Mouse (Mus musculus) forebrain, embryonic 16.5 days (tissue): ENCODE measurements around the gene Pdp2. TPM values are rescaled to one million over a fixed set of nuclear protein-coding genes. Genes with fewer than 3 reads are reported as not detected.
A peak's percentile ranks its signal among the peaks of the same experiment; 100 is the strongest.

Experiments used
- ATAC-seq: fragments of 200-750 bp; cut with Nextera tagmentation; 2 replicates; pipeline ENCODE4 v1.8.0; 2017; ENCODE audit warnings: mild to moderate bottlenecking, moderate library complexity
- H3K27ac ChIP-seq: fragments of 300-500 bp; sonication (generic); 2 replicates; pipeline ENCODE4 v1.5.1; 2014; ENCODE audit warnings: low read length, control low read depth
- H3K27me3 ChIP-seq: fragments of 300-500 bp; sonication (generic); replicated peaks from 2 replicates; pipeline ENCODE4 v1.6.1; 2014; ENCODE audit warnings: low read length; ENCODE audit not compliant: control insufficient read depth, insufficient read depth
- H3K36me3 ChIP-seq: fragments of 300-500 bp; sonication (generic); 2 replicates; pipeline ENCODE4 v1.6.1; 2014; ENCODE audit not compliant: control insufficient read depth, insufficient read depth
- H3K4me1 ChIP-seq: fragments of 300-500 bp; sonication (generic); replicated peaks from 2 replicates; pipeline ENCODE4 v1.6.1; 2014; ENCODE audit warnings: low read length; ENCODE audit not compliant: control insufficient read depth, insufficient read depth
- H3K4me2 ChIP-seq: fragments of 300-500 bp; sonication (generic); 2 replicates; pipeline ENCODE4 v1.6.1; 2014; ENCODE audit warnings: mild to moderate bottlenecking, low read length, control low read depth
- H3K4me3 ChIP-seq: fragments of 300-500 bp; sonication (generic); replicated peaks from 2 replicates; pipeline ENCODE4 v1.5.1; 2014; ENCODE audit warnings: mild to moderate bottlenecking, low read length, control low read depth
- H3K9ac ChIP-seq: fragments of 300-500 bp; sonication (generic); replicated peaks from 2 replicates; pipeline ENCODE4 v1.6.1; 2014; ENCODE audit warnings: low read depth, low read length, control low read depth
- H3K9me3 ChIP-seq: fragments of 300-500 bp; sonication (generic); 2 replicates; pipeline ENCODE4 v1.6.1; 2016; ENCODE audit warnings: low read length; ENCODE audit not compliant: control insufficient read depth
- WGBS: fragments of 180-500 bp; shearing (Covaris S2); extraction: QIAGEN DNeasy Blood & Tissue Kit; methylation state at CpG from one replicate; pipeline ENCODE4 v1.1.7; 2014; 5-methylcytosine and 5-hydroxymethylcytosine counted together
- polyA plus RNA-seq: library from polyadenylated mRNA; unstranded; fragments of >200 nt; fragmentation: Nextera tagmentation; extraction: Ambion mirVana; gene quantifications from 2 replicates; pipeline ENCODE4 v1.2.1, GENCODE M21; 2015

Pdp2 gene
- 18.4 TPM in 2 replicates for polyA plus RNA-seq

DNA sequence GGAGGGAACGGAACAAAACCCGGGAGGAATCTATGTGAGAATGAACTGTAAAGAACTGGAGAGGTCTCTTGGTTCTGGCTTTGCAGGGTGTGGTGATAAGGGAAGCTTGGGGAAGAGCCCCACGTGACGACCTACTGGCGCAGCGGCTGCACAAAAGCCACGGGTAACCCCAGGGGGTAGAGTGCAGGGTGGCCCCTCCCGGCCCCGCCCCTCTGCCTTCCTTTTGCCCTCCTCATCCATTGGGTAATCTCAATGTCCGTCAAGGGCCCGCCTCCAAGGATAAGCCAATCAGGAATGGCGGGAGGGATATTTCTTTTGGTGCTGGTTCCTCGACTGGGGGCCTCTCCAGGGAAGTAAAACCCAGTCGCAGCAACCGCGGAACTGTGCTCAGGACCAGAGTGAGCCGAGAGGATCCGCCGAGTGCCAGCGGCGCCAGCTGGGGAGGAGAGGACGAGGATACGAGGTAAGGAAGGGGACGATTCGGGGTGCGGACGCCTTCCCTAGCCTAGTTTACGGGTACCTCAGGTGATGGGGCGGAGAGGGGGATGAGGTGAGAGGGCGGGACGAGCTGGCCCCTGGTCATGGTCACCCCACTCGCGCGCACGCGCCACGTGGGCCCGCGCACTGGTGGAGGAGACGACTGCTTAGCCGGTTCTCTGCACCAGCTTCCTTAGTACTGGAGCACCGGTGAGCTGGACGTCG is at the start of gene Pdp2:
TSS of gene Pdp2 (plus strand) at position 319 of the 702 bp plus-strand sequence.
- Histone ChIP-seq H3K4me1 (peaks cover 10% of the 10 kb centered on the region), H3K9ac (peak within 1 kb of the TSS; percentile 81), H3K27me3 (no peaks in the 10 kb centered on the region), H3K4me3 (peak within 1 kb of the TSS; percentile 82), H3K36me3 (peaks cover 10% of the 10 kb centered on the region; the same call in 1 of the 2 replicates), H3K4me2 (peak within 1 kb of the TSS; percentile 79), H3K9me3 (no peaks in the 10 kb centered on the region), H3K27ac (peak within 1 kb of the TSS; percentile 86)
- ATAC-seq = peak; percentile 99
- WGBS = under 1% methylated on average over 44 of the region's 44 CpGs

DNA sequence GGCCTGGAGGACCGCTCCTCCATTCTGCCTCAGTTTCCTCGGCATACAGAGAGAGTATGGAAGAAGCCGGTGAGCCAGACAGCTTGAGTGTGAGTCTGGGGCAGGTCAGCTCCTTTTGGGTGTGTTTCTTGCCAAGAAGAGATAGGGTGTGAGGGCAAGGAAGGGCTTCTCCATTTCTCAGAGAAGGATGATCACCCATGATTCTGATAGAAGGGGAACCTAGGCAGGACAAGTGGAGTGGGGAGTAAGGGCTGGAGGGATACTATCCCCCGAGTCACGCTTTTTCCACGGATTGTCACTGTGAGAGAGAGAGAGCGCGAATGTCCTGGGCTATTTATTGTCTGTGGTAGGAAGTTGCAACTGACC is 49.8 kb upstream of the Pdp2 start:
- ATAC-seq = no peak
- Histone ChIP-seq H3K4me1 (peaks cover 16% of the 10 kb centered on the region), H3K27ac (no peak overlapping the region), H3K9ac (peak overlapping the region; percentile 51), H3K4me2 (peak overlapping the region; percentile 94), H3K27me3 (peaks cover 39% of the 10 kb centered on the region), H3K36me3 (no peaks in the 10 kb centered on the region), H3K9me3 (no peaks in the 10 kb centered on the region), H3K4me3 (peak overlapping the region; percentile 53)
- 5% methylated on average over 8 of the region's 8 CpGs for whole genome bisulfite sequencing

DNA sequence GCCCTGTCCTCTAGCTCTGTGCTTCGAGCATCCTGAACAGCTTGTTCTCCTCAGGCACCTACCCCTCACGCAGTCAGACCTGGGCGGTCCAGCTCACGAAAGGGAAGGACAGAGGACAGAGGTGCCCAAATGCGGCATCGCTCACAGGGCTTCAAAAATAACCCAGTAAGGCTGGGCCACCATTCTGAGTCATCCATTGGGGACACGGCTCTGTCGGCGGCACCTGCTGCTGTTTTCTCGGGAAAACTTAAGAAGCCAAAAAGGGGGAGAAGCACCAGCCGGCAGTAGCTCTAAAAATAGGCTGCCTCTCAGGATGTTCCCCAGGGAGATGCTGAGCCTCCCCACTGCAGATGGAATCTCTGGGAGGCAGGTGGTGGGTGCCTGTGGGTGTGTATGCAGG is 49.1 kb upstream of the Pdp2 start:
- H3K27me3 ChIP-seq = peaks cover 39% of the 10 kb centered on the region
- 7% methylated on average over 11 of the region's 11 CpGs for WGBS
- peaks cover 16% of the 10 kb centered on the region for H3K4me1 ChIP-seq
- H3K9me3 ChIP-seq = no peaks in the 10 kb centered on the region
- no peak for ATAC-seq
- no peak overlapping the region for H3K4me3 ChIP-seq
- no peaks in the 10 kb centered on the region for H3K36me3 ChIP-seq
- no peak overlapping the region for H3K27ac ChIP-seq
- H3K4me2 ChIP-seq = no peak overlapping the region
- H3K9ac ChIP-seq = 0 out of 2 replicates have a peak overlapping the region, but pooled peaks have one; percentile 5

DNA sequence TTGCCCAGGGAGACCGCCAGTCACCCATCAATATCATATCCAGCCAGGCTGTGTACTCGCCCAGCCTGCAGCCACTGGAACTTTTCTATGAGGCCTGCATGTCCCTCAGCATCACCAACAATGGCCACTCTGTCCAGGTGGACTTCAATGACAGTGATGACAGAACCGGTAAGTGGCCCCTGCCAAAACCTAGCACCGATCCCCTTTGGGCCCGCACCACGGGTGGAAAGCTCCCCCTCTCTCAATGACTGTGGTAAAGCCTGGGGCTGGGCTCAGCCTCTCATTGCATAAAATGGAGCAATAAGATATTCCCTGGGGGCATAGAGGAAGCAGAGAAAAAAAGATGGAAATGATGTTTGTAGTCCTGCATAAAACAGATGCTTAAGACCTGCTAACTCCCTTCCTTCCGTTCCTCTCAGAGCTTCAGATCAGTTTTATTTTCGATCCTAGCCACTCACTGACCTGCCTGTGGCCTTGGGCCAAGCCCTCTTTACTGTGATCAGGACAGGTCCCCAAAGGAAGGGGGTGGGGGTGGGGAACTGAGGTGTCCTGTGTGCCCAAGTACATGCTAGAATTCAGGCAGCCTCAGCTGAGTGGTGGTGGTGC is 47.7 kb upstream of the Pdp2 start:
- 82% methylated on average over 8 of the region's 8 CpGs for WGBS
- H3K27ac ChIP-seq = no peak overlapping the region

DNA sequence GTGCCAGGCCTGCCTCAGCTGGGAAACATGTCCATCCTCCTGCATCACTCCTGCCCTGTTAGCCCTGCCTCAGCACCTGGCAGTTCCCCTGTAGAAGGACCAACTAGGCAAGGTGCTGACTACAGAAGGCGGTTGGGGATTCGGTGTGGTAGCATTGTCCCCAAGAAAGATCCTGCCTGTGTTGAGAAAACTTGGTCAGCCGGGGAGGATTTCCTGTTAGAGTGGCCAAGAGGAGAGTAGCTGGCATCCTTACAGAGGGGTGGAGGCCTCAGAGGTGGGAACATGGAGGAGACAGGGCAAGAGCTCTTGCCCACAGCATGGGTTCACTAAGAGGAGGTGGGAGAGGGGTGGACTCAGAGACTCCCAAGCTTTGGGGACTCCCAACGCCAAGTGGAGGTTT is 36.1 kb upstream of the Pdp2 start:
- no peak overlapping the region for H3K9ac ChIP-seq

More for the DNA sequence above, 47.7 kb upstream of the Pdp2 start:
- H3K4me2 ChIP-seq = no peak overlapping the region
- H3K36me3 ChIP-seq = no peaks in the 10 kb centered on the region
- no peaks in the 10 kb centered on the region for H3K9me3 ChIP-seq
- ATAC-seq = no peak
- H3K9ac ChIP-seq = no peak overlapping the region
- peaks cover 39% of the 10 kb centered on the region for H3K27me3 ChIP-seq
- no peak overlapping the region for H3K4me3 ChIP-seq
- H3K4me1 ChIP-seq = peaks cover 16% of the 10 kb centered on the region

DNA sequence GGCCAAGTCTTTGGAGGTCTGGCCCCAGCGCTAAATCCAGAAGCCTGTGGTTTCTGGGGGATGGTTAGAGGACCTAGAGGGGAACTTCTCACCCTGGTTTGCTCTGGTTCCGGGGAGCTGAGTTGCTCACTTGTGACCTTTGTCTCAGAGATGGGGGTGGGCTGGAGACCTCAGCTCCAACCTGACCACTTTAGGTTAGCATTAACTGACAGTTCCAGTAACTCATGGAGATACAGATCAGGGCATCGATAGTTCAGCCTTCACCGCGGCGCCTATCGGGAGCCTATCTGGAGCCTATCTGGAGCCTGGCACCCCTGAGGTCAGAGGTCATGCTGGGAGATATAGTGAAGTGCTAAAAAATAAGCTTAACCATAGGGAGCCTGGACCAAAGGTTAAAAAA is 34.0 kb upstream of the Pdp2 start:
- ATAC-seq = no peak
- H3K4me1 ChIP-seq = no peaks in the 10 kb centered on the region
- no peak overlapping the region for H3K4me3 ChIP-seq
- H3K9me3 ChIP-seq = no peaks in the 10 kb centered on the region
- no peaks in the 10 kb centered on the region for H3K27me3 ChIP-seq
- no peak overlapping the region for H3K4me2 ChIP-seq
- WGBS = 86% methylated on average over 7 of the region's 7 CpGs
- H3K36me3 ChIP-seq = no peaks in the 10 kb centered on the region
- H3K9ac ChIP-seq = no peak overlapping the region
- no peak overlapping the region for H3K27ac ChIP-seq

More for the DNA sequence above, 36.1 kb upstream of the Pdp2 start:
- WGBS = 91% methylated on average over 4 of the region's 4 CpGs
- H3K27me3 ChIP-seq = no peaks in the 10 kb centered on the region
- no peak for ATAC-seq
- no peaks in the 10 kb centered on the region for H3K4me1 ChIP-seq
- no peak overlapping the region for H3K4me2 ChIP-seq
- H3K27ac ChIP-seq = no peak overlapping the region
- H3K9me3 ChIP-seq = no peaks in the 10 kb centered on the region
- H3K4me3 ChIP-seq = no peak overlapping the region
- H3K36me3 ChIP-seq = no peaks in the 10 kb centered on the region

DNA sequence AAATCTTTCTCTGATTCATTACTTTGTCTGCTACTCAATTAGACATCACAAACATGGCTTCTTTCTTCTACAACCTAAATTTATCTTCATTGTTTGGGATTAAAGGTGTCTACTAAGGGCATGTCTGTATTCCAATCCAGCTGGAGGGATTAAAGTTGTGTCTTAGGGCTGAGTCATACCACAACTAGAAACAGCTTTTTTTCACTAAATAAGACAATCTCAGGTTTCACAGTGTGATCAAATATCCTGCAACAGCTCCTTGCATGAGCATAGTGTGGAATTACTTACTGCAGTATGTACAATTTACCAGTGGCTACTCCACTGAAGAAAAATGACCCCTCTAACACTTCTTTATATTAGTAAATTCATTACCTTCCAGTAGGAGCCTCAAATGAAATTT is 30.5 kb upstream of the Pdp2 start:
- H3K9ac ChIP-seq = no peak overlapping the region
- H3K4me3 ChIP-seq = no peak overlapping the region
- no peaks in the 10 kb centered on the region for H3K4me1 ChIP-seq
- no peaks in the 10 kb centered on the region for H3K36me3 ChIP-seq
- no peak overlapping the region for H3K27ac ChIP-seq
- no peak overlapping the region for H3K4me2 ChIP-seq
- no peaks in the 10 kb centered on the region for H3K27me3 ChIP-seq
- no peak for ATAC-seq
- no peaks in the 10 kb centered on the region for H3K9me3 ChIP-seq

DNA sequence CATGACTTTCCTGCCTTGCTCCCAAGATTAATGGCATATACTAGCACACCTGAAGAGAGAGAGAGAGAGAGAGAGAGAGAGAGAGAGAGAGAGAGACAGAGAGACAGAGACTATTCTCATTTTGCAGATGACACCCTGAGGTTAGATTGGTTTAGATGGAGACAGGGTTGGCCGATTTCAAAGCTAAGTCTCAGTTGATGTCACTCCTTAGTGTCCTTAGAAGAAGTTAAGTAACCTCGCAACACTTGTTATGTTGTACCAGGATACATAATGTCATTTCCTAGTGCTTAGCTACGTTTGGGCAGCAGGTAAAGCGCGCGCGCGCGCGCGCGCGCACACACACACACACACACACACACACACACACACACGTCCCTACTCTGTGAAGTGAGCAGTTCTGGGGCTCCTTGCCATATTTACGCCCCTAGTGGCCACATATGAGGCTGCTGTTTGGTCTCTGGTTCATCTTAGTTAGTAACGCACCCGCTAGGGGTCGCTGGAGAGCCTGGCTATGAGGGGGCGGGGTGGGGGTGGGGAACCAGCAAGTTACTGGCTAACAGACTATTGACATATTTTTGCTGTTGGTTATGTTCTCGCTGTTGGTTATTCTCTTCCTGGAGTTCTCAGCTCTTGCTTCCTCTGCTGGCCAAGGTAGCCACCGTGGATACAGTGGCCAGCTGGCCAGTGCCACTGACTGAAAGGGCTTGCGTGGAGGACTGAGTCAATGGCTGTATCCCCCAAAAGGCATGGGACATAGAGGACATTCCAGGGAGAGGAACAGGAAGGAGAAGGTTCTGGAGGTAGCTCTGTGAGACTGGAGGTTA is 26.4 kb upstream of the Pdp2 start:
- no peaks in the 10 kb centered on the region for H3K27me3 ChIP-seq
- no peaks in the 10 kb centered on the region for H3K4me1 ChIP-seq
- no peaks in the 10 kb centered on the region for H3K9me3 ChIP-seq
- ATAC-seq = peak; percentile 89
- no peak overlapping the region for H3K27ac ChIP-seq
- WGBS = 17% methylated on average over 22 of the region's 22 CpGs
- H3K4me3 ChIP-seq = no peak overlapping the region
- no peaks in the 10 kb centered on the region for H3K36me3 ChIP-seq
- H3K9ac ChIP-seq = no peak overlapping the region
- no peak overlapping the region for H3K4me2 ChIP-seq

DNA sequence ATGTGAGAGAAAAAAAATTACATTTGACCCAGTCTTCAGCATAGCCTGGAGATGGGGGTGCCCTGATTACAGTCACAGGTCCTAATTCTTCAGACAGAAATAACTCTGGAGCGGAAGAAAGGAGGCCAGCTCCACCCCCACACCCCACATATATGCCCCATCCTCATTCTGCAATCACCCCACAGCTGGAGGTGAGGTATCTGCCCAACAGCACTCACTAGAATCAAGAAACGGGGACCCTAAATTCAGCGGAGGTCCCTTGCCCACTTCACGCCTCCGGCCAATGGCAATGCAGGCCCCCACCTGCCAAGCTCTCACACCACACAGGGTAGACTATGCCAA is 25.8 kb upstream of the Pdp2 start:
- H3K36me3 ChIP-seq = no peaks in the 10 kb centered on the region
- no peaks in the 10 kb centered on the region for H3K27me3 ChIP-seq
- peak; percentile 8; the same call in 1 of the 2 replicates for ATAC-seq
- WGBS = 95% methylated on average over 5 of the region's 5 CpGs
- H3K4me2 ChIP-seq = no peak overlapping the region
- H3K4me3 ChIP-seq = no peak overlapping the region
- no peaks in the 10 kb centered on the region for H3K4me1 ChIP-seq
- H3K9me3 ChIP-seq = no peaks in the 10 kb centered on the region
- no peak overlapping the region for H3K27ac ChIP-seq
- H3K9ac ChIP-seq = no peak overlapping the region
